Mouse (Mus musculus) olfactory bulb, adult 2 months (tissue): ENCODE measurements around the gene Pdxk. TPM values are rescaled to one million over a fixed set of nuclear protein-coding genes. Genes with fewer than 3 reads are reported as not detected.

ENCODE experiments used
- H3K27ac ChIP-seq: fragments of 200-500 bp; 2 replicates; pipeline ENCODE4 v1.5.1; 2012; ENCODE audit warnings: low read depth, low read length; ENCODE audit not compliant: insufficient read depth
- H3K4me1 ChIP-seq: fragments of 200-500 bp; 2 replicates; pipeline ENCODE4 v1.6.1; 2012; ENCODE audit warnings: low read length; ENCODE audit not compliant: control insufficient read depth, insufficient read depth
- H3K4me3 ChIP-seq: fragments of 200-500 bp; 2 replicates; pipeline ENCODE4 v1.5.1; 2012; ENCODE audit warnings: mild to moderate bottlenecking, low read depth, low read length, moderate library complexity; ENCODE audit not compliant: insufficient read depth
- CTCF ChIP-seq: fragments of 200-500 bp; IDR thresholded peaks from 2 replicates; pipeline ENCODE4 v1.5.1; 2012; ENCODE audit warnings: low read depth, mild to moderate bottlenecking, low read length, moderate library complexity; ENCODE audit not compliant: insufficient read depth
- POLR2A ChIP-seq: fragments of 200-500 bp; IDR thresholded peaks from 2 replicates; pipeline ENCODE4 v1.6.1; 2012; ENCODE audit warnings: mild to moderate bottlenecking, low read depth, low read length, moderate library complexity; ENCODE audit not compliant: insufficient read depth
- WGBS: fragments of 180-500 bp; shearing (Covaris S2); methylation state at CpG from one replicate; pipeline ENCODE4 v1.1.7; 2018; 5-methylcytosine and 5-hydroxymethylcytosine counted together
- polyA plus RNA-seq: library from polyadenylated mRNA; stranded (reverse); fragments of >200 nt; gene quantifications from 2 replicates; pipeline ENCODE4 v1.2.4, GENCODE M21; 2012; ENCODE audit warnings: low replicate concordance; ENCODE audit not compliant: missing spikeins, insufficient read depth, insufficient read length

Gene Pdxk
- polyA plus RNA-seq, 1 experiment: not detected

DNA sequence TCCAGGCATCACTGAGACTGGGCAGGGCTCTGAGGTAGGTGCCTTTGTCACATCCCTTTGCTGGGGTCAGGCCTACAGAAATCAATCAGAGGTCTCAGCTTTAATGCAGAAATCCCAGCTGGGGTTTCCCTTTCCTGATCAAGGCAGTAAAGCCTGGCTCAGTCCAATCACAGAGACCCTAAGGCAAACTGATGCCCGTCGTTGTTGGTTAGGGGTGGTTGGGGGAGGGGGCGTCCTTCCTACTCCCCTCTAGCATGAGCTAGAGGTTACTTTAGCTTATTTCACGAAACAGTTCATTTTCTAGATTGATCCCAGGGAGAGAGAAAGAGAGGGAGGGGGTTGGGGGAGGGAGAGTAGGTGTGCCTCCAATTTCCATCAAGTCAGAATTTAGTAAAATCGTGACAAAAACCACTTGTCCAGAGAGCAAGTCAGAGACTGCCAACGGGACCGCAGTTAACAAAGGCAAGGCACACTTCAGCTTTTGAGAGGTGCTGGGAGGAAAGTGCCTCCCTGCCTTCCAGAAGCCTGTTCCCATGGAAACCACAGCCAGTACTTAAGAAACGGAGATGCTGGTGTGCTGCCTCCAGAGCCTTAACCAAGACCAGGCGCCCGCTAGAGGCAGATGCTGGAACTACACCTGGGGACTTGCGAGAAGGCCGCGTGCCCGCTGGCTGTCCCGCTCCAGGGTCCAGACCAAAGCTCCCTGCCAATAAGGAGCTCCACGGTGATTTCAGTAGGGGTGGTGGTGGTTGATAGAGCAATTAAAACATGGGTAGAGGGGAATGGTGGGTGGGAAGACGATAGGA, 68.8 kb downstream of the Pdxk start:
- WGBS: 1% methylated on average over 17 of the region's 17 CpGs
- peak overlapping the region; percentile 18 for H3K4me3 ChIP-seq
- TF ChIP-seq POLR2A (0 out of 2 replicates have a peak, but pooled peaks have one; percentile 19), CTCF (peak; percentile 94)
- H3K27ac ChIP-seq: peak overlapping the region; percentile 84
- peaks cover 46% of the 10 kb centered on the region for H3K4me1 ChIP-seq

DNA sequence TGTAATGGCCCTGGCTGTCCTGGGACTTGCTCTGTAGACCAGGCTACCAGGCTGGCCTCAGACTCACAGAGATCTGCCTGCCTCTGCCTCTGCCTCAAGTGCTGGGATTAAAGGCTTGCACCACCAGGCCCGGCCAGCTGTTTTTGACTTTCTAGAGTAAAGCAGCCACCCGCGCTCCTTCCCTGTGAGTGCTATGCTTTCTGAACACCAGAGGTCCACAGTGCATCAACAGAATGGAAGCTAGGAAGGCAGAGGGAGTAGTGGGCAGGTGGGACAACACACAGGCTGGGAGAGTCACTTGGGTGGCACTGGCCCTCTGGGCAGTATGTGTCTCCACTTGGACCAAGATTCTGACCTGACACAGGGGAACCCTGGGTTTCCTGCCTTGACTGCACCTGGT, 69.4 kb downstream of the Pdxk start:
- H3K4me1 ChIP-seq: peaks cover 50% of the 10 kb centered on the region
- H3K4me3 ChIP-seq: no peak overlapping the region
- peak overlapping the region; percentile 49 for H3K27ac ChIP-seq
- TF ChIP-seq POLR2A (no peak), CTCF (no peak; the same call in 1 of the 2 replicates)
- WGBS: 51% methylated on average over 3 of the region's 3 CpGs

DNA sequence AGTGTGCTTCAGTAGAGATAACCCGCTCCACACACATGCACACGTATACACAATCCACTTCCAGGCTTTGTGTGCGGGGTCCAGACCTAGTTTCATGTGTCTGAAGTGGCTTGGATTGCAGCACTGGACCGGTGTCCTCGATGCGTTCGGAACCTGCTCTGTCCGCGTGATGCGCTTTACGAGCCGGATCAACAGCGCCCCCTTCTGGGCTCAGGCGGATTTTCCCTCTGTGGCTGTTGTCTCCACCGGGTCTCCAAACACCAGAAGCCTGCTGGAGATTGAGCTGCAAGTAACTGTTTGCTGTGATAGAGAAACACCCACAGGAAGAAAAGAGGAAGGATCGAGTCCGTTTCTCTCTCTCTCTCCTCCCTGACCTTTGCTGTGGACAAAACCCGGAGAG, 72.7 kb downstream of the Pdxk start:
- TF ChIP-seq CTCF: peak; percentile 87
- no peak for TF ChIP-seq POLR2A

DNA sequence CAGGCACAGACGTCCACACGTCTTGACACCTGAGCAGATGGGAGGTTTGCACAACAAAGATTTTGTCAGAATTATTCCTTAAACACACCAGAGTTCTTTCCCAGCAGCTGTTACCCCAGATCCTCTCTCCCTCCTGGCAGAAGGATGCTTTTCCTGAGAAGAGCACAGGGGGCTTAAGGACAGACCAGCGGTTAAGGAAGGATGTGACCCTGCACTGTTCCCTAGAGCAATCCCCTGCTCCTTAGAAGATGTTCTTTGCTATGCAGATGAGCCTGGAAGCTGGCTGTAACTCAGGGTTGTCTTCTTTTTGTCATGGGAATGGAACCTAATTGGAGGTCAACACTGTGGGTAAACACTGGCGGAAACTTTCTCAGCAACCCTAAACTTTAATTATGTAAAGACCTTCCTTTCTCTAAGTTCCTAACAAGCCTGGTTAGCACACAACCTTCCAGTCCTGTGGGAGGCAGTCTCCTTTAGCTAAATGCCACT, 73.7 kb downstream of the Pdxk start:
- WGBS: 58% methylated on average over 4 of the region's 4 CpGs
- no peak overlapping the region; the same call in 1 of the 2 replicates for H3K27ac ChIP-seq
- H3K4me1 ChIP-seq: peaks cover 54% of the 10 kb centered on the region
- no peak for TF ChIP-seq CTCF
- H3K4me3 ChIP-seq: no peak overlapping the region

More for the DNA sequence above, 72.7 kb downstream of the Pdxk start:
- Histone ChIP-seq H3K4me1 (peaks cover 60% of the 10 kb centered on the region), H3K4me3 (no peak overlapping the region), H3K27ac (no peak overlapping the region)
- 5% methylated on average over 18 of the region's 18 CpGs for WGBS

DNA sequence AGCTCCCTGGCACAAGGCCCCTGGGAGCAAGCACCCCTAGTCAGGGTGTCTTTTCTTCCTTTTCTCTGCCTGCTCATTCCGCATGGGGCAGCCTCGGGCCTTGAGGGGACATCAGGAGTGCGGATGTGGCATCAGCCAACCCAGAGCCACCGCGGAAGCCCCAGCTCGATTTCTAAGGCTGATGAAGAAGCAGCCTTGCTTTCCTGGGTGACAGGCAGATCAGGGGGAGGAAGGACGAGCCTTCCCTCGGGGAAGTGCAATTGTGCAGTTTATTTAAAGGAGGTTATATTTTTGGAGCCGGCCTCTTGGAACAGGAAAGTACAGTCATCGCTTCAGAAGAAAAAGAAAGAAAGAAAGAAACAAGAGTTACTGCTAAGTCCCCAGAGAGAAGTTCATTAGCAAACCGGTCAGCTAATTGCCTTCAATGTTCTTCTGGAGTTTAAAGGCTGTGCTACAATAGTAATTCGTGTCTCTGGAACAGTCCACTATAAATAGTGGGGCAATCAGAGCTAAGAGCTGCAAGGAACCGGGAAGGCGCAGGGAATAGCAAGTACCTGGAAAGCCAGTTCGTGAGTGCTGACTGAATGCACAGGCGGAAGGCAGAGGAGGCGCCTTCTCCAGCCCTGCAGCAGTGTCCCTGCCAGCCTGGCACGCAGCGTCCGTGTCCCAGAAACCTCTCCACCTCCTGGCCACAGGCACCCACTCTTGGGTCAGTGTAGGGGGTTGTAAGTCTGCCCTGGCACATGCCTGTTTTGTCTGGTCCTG, 76.4 kb downstream of the Pdxk start:
- no peak for TF ChIP-seq CTCF
- TF ChIP-seq POLR2A: no peak
- peak overlapping the region; percentile 95 for H3K27ac ChIP-seq
- WGBS: 19% methylated on average over 20 of the region's 20 CpGs
- H3K4me1 ChIP-seq: peaks cover 44% of the 10 kb centered on the region
- H3K4me3 ChIP-seq: no peak overlapping the region

Other genes starting within 250 kb of the Pdxk start
- 121 TPM in 1 of 2 replicates, not detected in the other for gene Trappc10, start 220.3 kb downstream of the Pdxk start, polyA plus RNA-seq
- gene Agpat3, start 112.5 kb downstream of the Pdxk start, polyA plus RNA-seq: 102 TPM in 1 of 2 replicates, not detected in the other
- 444 TPM in 1 of 2 replicates, not detected in the other for gene Rrp1, start 51.9 kb downstream of the Pdxk start, polyA plus RNA-seq
- gene Cstb, start 39.3 kb downstream of the Pdxk start, polyA plus RNA-seq: 1,067 TPM in 1 of 2 replicates, not detected in the other
- gene Olfr1358, start 52.5 kb upstream of the Pdxk start, polyA plus RNA-seq: not detected in 2 replicates
- not detected in 2 replicates for gene Ilvbl, start 109.4 kb upstream of the Pdxk start, polyA plus RNA-seq
- gene Syde1, start 127.0 kb upstream of the Pdxk start, polyA plus RNA-seq: not detected in 2 replicates
- gene Olfr1357, start 153.1 kb upstream of the Pdxk start, polyA plus RNA-seq: not detected in 2 replicates